Mouse (Mus musculus): ENCODE data around the gene Map2k3.
A peak's percentile ranks its signal among the peaks of the same experiment; 100 is the strongest.
"Not testable (repeated sequence)": the region's sequence is repeated elsewhere in the genome, so short reads cannot be mapped to it uniquely, and the experiment has no call there.

The Map2k3 gene

DNA sequence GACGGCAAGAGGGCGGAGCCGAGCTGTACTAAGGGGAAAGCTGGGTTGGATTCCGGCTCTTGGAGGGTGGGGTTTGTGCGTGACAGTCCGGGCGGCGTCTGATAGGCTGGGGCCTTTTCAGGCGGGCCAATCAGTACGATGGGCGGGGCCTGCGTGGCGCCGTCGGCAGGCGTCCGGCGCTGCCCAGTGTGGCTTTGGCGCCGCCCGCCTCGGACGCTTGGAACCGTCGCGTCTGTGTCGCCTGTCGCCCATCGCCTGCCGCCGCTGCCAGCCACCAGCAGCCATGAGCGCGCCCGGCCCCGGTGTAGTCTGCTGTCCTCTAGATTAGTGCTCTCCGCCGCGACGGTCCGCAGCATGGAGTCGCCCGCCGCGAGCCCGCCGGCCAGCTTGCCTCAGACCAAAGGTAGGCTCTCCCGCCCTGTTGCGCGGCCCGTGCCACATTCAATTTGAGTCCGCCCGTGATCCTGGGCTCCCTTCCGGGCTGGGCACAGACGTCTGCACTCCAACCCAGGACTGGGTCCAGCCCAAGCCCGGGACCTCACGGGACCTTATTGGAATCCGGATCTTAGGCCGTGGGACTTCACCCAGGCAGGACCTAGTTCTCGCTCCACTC lies at the start of gene Map2k3:
Gene Map2k3 (plus strand): TSS at position 165 of the 613 bp plus-strand sequence.
- DNase-seq = peak; percentile 98

DNA sequence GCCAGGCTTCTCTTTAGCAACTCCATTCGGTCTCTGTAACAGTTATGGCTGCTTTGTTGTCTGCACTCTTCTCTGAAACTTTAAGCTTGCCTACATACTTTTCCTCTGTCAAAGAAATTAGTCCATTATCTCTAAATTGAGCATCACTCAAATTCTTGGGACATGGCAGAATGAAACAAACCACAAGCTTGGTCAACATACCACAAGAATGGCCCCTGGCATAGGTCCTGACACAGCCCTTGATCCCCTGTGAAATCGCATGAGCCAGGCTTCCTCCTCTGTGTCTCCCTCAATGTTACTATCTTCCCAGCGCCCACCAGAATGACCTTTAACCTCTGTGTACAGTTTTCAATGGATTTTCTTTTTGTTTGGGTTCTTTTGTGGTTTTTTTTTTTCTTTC lies 49.4 kb upstream of the Map2k3 start:
- no peak for DNase-seq

- not testable (repeated sequence) for DNase-seq
These were observed 44.8 kb upstream of the Map2k3 start for GRCm38 (mm10) chr11:60886986-60887385.

DNA sequence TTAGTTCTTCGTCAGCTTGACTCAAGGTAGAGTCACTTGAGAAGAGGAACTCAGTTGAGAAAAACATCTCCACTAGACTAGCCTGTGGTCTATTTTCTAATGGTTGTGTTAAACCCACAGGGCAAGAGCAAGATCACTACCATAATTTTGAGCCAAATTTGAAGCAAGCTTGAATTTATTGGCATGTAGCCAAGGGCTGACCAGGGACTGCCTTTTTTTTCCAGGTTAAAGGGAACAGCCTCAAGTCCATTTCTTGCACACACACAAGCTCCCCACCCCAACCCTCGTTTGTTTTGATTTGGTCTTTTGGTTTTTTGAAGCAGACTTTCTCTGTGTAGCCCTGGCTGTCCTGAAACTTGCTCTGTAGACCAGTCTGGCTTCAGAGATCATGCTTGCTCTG lies 42.0 kb upstream of the Map2k3 start:
- no peak for DNase-seq

DNA sequence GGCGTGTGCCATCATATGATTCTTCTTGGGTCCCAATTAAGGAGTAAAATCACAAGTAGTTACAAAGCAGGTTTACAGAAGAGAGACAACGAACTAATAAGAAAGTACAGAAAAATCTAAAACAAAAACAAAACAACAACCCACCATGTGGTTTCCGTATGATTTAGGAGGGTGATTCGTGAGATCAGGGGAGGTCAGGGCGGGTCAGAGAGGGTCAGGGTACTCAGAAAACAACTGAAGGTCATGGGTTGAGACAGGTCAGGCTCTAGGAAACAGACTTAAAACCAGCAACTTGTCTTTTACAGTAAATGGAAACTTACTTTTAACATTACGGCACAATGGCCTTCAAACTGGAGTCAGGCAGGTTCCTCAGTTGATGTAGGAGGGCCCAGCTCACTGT lies 41.5 kb upstream of the Map2k3 start:
- no peak for DNase-seq

- DNase-seq = no peak
These were observed 41.1 kb upstream of the Map2k3 start for GRCm38 (mm10) chr11:60890744-60891143.

- peak; percentile 26 for DNase-seq
These were observed 35.9 kb upstream of the Map2k3 start for GRCm38 (mm10) chr11:60895915-60896314.

DNA sequence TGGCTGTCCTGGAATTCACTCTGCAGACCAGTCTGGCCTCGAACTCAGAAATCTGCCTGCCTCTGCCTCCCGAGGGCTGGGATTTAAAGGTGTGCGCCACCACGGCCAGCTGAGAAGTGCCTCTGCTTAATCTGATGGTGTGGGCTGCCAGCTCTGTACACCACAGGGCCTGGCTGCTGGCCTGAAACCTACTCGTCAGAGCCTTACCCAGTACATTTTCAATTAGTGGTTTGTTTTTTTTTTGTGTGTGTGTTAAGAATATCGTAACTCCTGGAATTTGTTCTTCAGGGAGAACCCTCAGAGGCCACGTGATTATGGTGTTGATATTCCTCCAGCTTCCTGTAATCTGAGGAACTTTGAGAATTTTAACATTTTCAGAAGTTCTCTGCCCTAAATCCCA lies 29.8 kb upstream of the Map2k3 start:
- no peak for DNase-seq

- DNase-seq = no peak
These were observed 29.3 kb upstream of the Map2k3 start for GRCm38 (mm10) chr11:60902486-60902885.

- no peak for DNase-seq
These were observed 28.2 kb upstream of the Map2k3 start for GRCm38 (mm10) chr11:60903661-60904061.

GRCm38 (mm10) chr11:60905407-60906120 lies 26.3 kb upstream of the Map2k3 start:
- DNase-seq = no peak

DNA sequence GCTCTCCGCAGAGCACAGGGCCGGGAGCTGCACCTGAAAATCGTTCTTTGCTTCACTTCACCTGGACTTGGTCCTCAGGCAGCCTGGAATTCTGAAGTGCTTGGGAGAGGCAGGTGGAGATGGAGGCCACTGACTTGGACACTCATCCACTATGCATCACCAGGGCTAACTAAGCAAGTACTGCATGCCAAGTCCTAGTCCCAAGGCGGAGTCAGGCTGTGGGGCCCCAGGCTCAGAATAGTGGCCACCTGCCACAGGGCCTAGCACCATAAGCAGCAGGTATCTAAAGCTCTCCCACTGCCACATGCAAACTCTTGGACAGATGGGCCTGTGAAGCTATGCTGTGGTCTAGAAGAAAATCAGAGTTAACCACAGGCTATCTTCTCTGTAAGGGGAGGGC lies 25.4 kb upstream of the Map2k3 start:
- DNase-seq = no peak

DNA sequence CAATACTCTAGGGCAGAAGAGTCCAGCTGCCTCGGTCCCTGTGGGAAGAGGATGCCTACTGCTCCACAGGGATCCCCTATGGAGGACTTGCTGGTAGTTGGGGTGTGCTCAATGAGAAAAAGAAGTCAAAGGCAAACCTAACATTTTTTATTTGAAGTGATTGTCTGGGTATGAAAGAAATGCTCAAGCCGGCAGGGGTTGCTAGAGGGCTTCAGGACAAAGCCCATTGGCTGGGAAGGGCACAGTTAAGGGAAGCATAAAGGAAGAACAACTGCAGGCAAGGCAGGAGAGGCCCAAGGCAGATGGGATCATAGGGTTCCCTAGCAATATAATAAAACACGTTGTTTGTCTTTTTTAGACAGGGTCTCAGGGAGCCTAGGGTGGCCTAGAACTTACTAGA lies 23.8 kb upstream of the Map2k3 start:
- DNase-seq = no peak

GRCm38 (mm10) chr11:60909626-60910025 lies 22.2 kb upstream of the Map2k3 start:
- DNase-seq = no peak

- DNase-seq = peak; percentile 9
These were observed 19.3 kb upstream of the Map2k3 start for GRCm38 (mm10) chr11:60912525-60912973.

- peak; percentile 95 for DNase-seq
These were observed 18.3 kb upstream of the Map2k3 start for GRCm38 (mm10) chr11:60913301-60914196.

- DNase-seq = no peak
These were observed 17.3 kb upstream of the Map2k3 start, which contains the start of gene Natd1 for GRCm38 (mm10) chr11:60914491-60914890. TSS of gene Natd1 (minus strand) at chr11:60914750.

DNA sequence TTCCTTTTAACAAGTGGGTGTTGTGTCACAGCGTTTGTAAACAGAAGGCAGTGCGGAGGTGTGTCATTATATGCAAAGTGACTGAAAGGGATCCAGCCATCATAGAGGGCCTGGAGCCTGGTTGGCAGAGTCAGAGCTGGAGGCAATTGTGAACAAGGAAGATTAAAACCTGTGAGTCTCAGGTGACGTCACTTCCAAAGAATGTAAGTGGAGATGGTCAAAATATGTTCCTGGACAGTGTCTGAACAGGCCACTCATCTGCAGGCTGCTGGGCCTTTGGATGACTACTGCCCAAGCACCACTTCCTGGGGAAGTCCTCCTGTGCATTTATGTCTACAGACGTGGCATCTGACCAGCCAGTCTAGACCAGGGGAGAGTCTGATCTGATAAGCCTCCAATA lies 16.6 kb upstream of the Map2k3 start:
- DNase-seq = no peak

GRCm38 (mm10) chr11:60920021-60920420 lies 11.8 kb upstream of the Map2k3 start:
- DNase-seq = no peak

DNA sequence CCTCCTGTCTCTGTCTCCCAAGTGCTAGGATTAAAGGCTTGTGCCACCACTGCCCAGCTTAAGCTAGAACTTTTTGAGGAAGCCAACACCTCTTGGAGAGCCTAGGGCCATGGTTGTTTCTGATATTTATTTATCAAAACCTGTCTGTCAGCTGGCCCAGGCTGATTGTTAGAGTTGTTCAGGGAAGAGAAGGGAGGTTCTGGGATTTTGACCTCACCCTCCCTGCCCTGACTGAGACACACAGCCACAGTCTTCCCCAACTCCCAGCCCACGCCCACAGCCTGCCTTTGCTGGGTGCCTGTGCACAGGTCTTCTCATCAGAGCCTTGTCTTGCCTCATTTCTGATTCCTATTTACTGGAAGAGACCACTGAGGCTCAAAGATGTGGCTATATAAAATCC lies 9.6 kb upstream of the Map2k3 start:
- DNase-seq = no peak

DNA sequence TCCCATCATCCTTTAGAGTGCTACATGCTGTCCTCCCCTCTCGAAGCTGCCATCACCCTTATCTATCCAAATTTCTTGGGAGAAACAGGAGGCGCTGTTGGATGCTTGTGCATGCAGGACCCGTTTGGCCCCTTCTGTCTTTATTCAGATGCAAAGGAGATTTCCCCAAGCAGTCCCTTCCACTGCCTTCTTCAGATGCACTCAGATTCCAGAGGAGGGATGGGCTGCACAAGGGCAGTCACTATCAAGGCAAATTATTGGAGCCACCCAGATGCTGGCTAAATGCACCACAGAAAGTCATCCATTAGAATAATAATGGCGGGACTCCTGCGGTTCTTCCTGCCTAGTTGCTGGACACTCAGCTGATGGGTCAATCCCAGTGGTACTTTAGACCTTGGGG lies 8.9 kb upstream of the Map2k3 start:
- no peak for DNase-seq

DNA sequence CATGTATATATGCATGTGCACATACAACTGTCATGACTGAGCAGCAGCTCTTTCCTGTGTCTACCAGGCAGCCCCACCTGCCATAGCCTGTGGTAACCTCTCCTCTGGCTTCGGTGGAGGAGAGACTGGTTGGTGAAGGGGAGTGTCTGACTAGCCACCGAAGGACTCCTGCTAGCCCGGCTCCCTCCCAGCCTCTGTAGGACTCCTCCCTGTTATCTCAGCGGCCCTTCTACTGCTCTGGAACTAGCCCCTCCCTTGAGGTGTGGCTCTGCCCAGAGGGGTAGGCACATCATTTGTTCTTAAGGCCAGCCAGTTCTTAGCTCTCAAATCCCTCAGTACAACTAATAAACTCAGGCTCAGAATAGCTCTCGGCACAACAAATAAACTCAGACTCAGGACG lies 7.3 kb upstream of the Map2k3 start:
- DNase-seq = no peak

GRCm38 (mm10) chr11:60924981-60925380 lies 6.9 kb upstream of the Map2k3 start:
- DNase-seq = no peak

DNA sequence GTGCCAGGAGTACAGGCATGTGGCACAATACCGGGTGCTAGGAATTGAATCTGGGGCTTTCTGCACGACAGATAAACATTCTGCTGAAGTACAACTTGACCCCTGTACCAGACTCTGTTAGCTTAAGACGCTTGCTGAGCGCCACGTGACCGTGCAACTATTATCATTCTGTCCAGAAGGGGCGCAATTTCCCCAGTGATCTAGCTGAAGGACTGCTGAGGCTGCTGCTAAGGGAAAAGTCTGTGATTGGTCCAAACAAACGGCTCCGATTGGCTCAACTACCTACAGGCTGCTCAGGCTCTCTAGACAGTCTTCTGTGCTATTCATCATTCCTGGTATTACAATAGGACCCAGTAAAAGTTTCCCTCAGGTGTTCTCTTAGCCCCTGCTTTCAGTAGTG lies 4.6 kb upstream of the Map2k3 start:
- DNase-seq = peak; percentile 96

Data from retina, postnatal 1 day (tissue).